Mouse (Mus musculus): Measurements from ENCODE around the gene Snap23. TPM values are rescaled to one million over a fixed set of nuclear protein-coding genes. Genes with fewer than 3 reads are reported as not detected.
"Not testable (repeated sequence)": the region's sequence is repeated elsewhere in the genome, so short reads cannot be mapped to it uniquely, and the experiment has no call there.

Snap23 gene
- polyA plus RNA-seq, 1 experiment from 2014 or later: 40.0 TPM

GRCm38 (mm10) chr2:120563235-120563990, 4.1 kb upstream of the Snap23 start, which contains the start of gene Zfp106:
Gene Zfp106 (minus strand): TSS chr2:120563843.
- Histone ChIP-seq H3K4me3 (ENCODE audit: low read depth, low read length) (peak within 1 kb of the TSS; percentile 90), H3K27me3 (replicated peaks; ENCODE audit: insufficient read depth, low read length) (no peaks in the 10 kb centered on the region), H3K36me3 (ENCODE audit: insufficient read depth, low read length) (no peaks in the 10 kb centered on the region), H3K9me3 (ENCODE audit: low read length) (no peaks in the 10 kb centered on the region), H3K27ac (ENCODE audit: low read length) (peak within 1 kb of the TSS; percentile 59), H3K9ac (replicated peaks; ENCODE audit: low read depth) (peak within 1 kb of the TSS; percentile 91), H3K4me1 (ENCODE audit: insufficient read depth, low read depth, low read length) (peaks cover 2% of the 10 kb centered on the region; the same call in 1 of the 2 replicates), H3K4me2 (replicated peaks; ENCODE audit: low read depth, low read length) (peak within 1 kb of the TSS; percentile 78)
- WGBS: under 1% methylated on average over 50 of the region's 50 CpGs
- DNase-seq (ENCODE audit: low spot score): peak; percentile 97
- ATAC-seq: peak; percentile 74
- TF ChIP-seq EP300 (IDR thresholded peaks at IDR 0.05): peak; percentile 67; the same call in 1 of the 2 replicates
- no peak for TF ChIP-seq CTCF (IDR thresholded peaks at IDR 0.05)

- not testable (repeated sequence) for H3K36me3 ChIP-seq (ENCODE audit: insufficient read depth, low read length); H3K27ac ChIP-seq (ENCODE audit: low read length); DNase-seq (ENCODE audit: low spot score); H3K9me3 ChIP-seq (ENCODE audit: low read length); H3K4me3 ChIP-seq (ENCODE audit: low read depth, low read length); H3K4me1 ChIP-seq (ENCODE audit: insufficient read depth, low read depth, low read length); ATAC-seq; H3K9ac ChIP-seq (replicated peaks; ENCODE audit: low read depth); H3K27me3 ChIP-seq (replicated peaks; ENCODE audit: insufficient read depth, low read length); H3K4me2 ChIP-seq (replicated peaks; ENCODE audit: low read depth, low read length)
- WGBS: 92% methylated on average over 4 of the region's 4 CpGs
Observed at GRCm38 (mm10) chr2:120564548-120565188, 2.8 kb upstream of the Snap23 start.

GRCm38 (mm10) chr2:120565363-120565762, 2.1 kb upstream of the Snap23 start:
- ATAC-seq: no peak
- Histone ChIP-seq H3K9ac (replicated peaks; ENCODE audit: low read depth) (no peak overlapping the region), H3K9me3 (ENCODE audit: low read length) (no peaks in the 10 kb centered on the region), H3K4me2 (replicated peaks; ENCODE audit: low read depth, low read length) (no peak overlapping the region), H3K36me3 (ENCODE audit: insufficient read depth, low read length) (no peaks in the 10 kb centered on the region), H3K27me3 (replicated peaks; ENCODE audit: insufficient read depth, low read length) (no peaks in the 10 kb centered on the region), H3K4me1 (ENCODE audit: insufficient read depth, low read depth, low read length) (peaks cover 2% of the 10 kb centered on the region; the same call in 1 of the 2 replicates), H3K4me3 (ENCODE audit: low read depth, low read length) (no peak overlapping the region), H3K27ac (ENCODE audit: low read length) (no peak overlapping the region)
- WGBS: 67% methylated on average over 2 of the region's 2 CpGs
- TF ChIP-seq EP300 (IDR thresholded peaks at IDR 0.05) (no peak), CTCF (IDR thresholded peaks at IDR 0.05) (no peak)
- no peak for DNase-seq (ENCODE audit: low spot score)

- no peaks in the 10 kb centered on the region for H3K9me3 ChIP-seq (ENCODE audit: low read length)
- TF ChIP-seq CTCF (IDR thresholded peaks at IDR 0.05): no peak; the same call in 1 of the 2 replicates
- no peak for TF ChIP-seq EP300 (IDR thresholded peaks at IDR 0.05)
- 0% methylated on average over 22 of the region's 22 CpGs for WGBS
- no peaks in the 10 kb centered on the region for H3K36me3 ChIP-seq (ENCODE audit: insufficient read depth, low read length)
- DNase-seq (ENCODE audit: low spot score): peak; percentile 28
- H3K4me1 ChIP-seq (ENCODE audit: insufficient read depth, low read depth, low read length): no peaks in the 10 kb centered on the region; the same call in 1 of the 2 replicates
- ATAC-seq: peak; percentile 69
- H3K27me3 ChIP-seq (replicated peaks; ENCODE audit: insufficient read depth, low read length): no peaks in the 10 kb centered on the region
- peak overlapping the region; percentile 82 for H3K4me3 ChIP-seq (ENCODE audit: low read depth, low read length)
- H3K27ac ChIP-seq (ENCODE audit: low read length): peak overlapping the region; percentile 95
- H3K4me2 ChIP-seq (replicated peaks; ENCODE audit: low read depth, low read length): peak overlapping the region; percentile 65
- peak overlapping the region; percentile 76 for H3K9ac ChIP-seq (replicated peaks; ENCODE audit: low read depth)
Observed at GRCm38 (mm10) chr2:120567798-120568320, 388 bp downstream of the Snap23 start.

DNA sequence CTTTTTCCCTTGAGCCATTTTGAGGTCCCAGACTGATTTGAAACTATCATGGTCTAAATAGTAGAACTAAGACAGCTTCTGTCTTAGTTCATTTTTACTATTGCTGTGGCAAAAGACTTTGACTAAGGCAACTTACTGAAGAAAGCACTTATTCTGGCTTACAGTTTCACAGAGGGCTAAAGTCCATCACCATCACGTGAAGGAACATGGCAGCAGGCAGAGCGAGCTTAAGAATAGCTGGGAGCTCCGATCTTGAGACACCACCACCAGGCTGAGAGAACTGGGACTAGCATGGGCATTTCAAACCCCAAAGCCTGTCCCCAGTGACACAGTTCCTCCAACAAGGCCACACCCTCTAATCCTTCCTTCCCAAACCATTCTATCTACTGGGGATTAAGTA, 3.6 kb downstream of the Snap23 start:
- Histone ChIP-seq H3K9ac (replicated peaks; ENCODE audit: low read depth) (no peak overlapping the region), H3K27me3 (replicated peaks; ENCODE audit: insufficient read depth, low read length) (no peaks in the 10 kb centered on the region), H3K4me2 (replicated peaks; ENCODE audit: low read depth, low read length) (no peak overlapping the region), H3K4me3 (ENCODE audit: low read depth, low read length) (no peak overlapping the region), H3K36me3 (ENCODE audit: insufficient read depth, low read length) (no peaks in the 10 kb centered on the region), H3K27ac (ENCODE audit: low read length) (no peak overlapping the region), H3K4me1 (ENCODE audit: insufficient read depth, low read depth, low read length) (no peaks in the 10 kb centered on the region; the same call in 1 of the 2 replicates), H3K9me3 (ENCODE audit: low read length) (no peaks in the 10 kb centered on the region)
- TF ChIP-seq CTCF (IDR thresholded peaks at IDR 0.05) (no peak), EP300 (IDR thresholded peaks at IDR 0.05) (no peak)
- 92% methylated on average over 3 of the region's 3 CpGs for WGBS
- ATAC-seq (no peak), DNase-seq (ENCODE audit: low spot score) (no peak)

DNA sequence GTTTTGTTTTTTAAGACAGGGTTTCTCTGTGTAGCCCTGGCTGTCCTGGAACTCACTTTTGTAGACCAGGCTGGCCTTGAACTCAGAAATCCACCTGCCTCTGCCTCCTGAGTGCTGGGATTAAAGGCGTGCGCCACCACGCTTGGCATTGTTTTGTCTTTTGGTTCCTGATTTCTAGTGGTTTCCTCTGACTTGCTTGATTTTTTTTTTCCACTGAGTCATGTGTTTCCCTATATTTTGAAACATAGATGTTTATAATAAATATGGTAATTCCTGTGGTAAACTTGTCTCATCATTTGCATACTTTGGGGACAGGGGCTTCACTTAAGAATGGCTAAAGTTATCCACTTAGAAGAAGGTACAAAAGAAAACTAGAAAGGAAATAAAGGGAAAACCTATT, 4.7 kb downstream of the Snap23 start:
- DNase-seq (ENCODE audit: low spot score): peak; percentile 12
- not testable (repeated sequence) for H3K27me3 ChIP-seq (replicated peaks; ENCODE audit: insufficient read depth, low read length); H3K27ac ChIP-seq (ENCODE audit: low read length); ATAC-seq; H3K36me3 ChIP-seq (ENCODE audit: insufficient read depth, low read length); H3K9ac ChIP-seq (replicated peaks; ENCODE audit: low read depth); H3K4me2 ChIP-seq (replicated peaks; ENCODE audit: low read depth, low read length); H3K4me3 ChIP-seq (ENCODE audit: low read depth, low read length); H3K4me1 ChIP-seq (ENCODE audit: insufficient read depth, low read depth, low read length); H3K9me3 ChIP-seq (ENCODE audit: low read length)
- 82% methylated on average over 3 of the region's 3 CpGs for WGBS
